Mouse (Mus musculus) heart, postnatal 25 days (tissue): ENCODE measurements around the gene Gdpgp1. TPM values are rescaled to one million over a fixed set of nuclear protein-coding genes. Genes with fewer than 3 reads are reported as not detected.

ENCODE experiments used
- DNase-seq: peaks from one replicate; pipeline ENCODE4 v3.0.0; 2022; ENCODE audit warnings: low spot score
- intact Hi-C: fragments of 180-260 bp; cut with DNase I; formaldehyde crosslinking; loops from one replicate; pipeline ENCODE4 v1.15.1; 2025
- total RNA-seq, 2 experiments: library from RNA; stranded (reverse); gene quantifications; 2 replicates each; pipeline ENCODE4 v1.2.3; 2021

The Gdpgp1 gene
- total RNA-seq, 2 experiments from 2014 or later: 1.4 to 1.8 TPM

DNA sequence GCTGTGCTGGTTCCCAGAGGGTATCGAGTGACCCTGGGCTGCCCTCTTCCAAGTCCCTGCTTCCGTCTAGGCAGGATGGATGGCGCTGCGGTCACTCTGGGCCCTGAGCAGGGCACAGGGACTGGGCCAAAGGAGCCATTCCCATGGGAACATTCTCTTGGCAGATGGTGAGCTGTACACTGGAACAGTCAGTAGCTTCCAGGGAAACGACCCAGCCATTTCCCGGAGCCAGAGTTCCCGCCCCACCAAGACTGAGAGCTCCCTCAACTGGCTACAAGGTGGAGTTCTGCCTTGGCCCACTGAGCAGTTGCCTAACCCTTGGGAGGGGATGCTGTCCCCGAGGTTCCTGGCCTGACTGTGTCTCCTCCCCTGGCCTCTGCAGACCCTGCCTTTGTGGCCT lies 16.1 kb upstream of the Gdpgp1 start:
- intact Hi-C loops: loop anchor here (5.0 to 10.0 kb wide), 2 partner anchors 59 to 192 kb away; partner anchors contain the start of gene Zfp710
- peak; percentile 64 for DNase-seq

DNA sequence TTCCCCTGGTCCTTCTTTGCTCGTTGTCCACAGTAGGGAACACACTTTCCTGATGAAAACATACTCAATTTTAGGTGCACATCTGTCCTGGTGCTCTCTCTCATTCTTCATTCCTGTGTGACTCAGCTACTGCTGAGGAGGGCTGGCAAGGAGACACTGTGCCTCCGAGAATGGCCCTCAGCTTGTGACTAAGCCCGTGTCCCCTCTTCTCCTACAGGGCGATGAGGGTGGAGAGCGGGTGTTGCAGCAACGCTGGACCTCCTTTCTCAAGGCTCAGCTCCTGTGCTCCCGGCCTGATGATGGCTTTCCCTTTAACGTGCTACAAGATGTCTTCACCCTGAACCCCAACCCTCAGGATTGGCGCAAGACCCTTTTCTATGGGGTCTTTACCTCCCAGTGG lies 14.0 kb upstream of the Gdpgp1 start:
- intact Hi-C loops: loop anchor here (5.0 to 10.0 kb wide), 2 partner anchors 61 to 194 kb away; partner anchors contain the start of gene Zfp710
- DNase-seq: no peak

DNA sequence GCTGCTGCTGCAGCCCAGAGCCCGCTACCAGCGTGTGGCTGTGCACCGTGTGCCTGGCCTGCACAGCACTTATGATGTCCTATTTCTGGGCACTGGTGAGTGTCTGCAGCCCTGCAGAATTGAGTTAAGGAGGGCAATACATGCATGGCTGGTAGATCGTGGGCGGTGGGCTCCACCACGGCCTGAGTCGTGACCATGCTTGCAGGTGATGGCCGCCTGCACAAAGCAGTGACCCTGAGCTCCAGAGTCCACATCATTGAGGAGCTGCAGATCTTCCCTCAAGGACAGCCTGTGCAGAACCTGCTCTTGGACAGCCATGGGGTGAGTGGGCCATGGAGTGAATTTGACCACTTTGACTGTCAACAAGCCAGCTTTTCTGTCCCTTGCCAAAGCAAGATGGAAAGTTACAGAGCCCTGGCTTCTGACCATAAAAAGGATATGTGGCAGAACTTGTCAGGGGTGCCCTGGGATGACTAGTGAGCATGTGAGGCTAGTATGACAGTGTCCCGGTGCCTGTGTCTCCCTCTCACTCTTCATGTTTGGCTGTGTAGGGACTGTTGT lies 12.3 kb upstream of the Gdpgp1 start:
- intact Hi-C loops: no loop called here
- DNase-seq: no peak

DNA sequence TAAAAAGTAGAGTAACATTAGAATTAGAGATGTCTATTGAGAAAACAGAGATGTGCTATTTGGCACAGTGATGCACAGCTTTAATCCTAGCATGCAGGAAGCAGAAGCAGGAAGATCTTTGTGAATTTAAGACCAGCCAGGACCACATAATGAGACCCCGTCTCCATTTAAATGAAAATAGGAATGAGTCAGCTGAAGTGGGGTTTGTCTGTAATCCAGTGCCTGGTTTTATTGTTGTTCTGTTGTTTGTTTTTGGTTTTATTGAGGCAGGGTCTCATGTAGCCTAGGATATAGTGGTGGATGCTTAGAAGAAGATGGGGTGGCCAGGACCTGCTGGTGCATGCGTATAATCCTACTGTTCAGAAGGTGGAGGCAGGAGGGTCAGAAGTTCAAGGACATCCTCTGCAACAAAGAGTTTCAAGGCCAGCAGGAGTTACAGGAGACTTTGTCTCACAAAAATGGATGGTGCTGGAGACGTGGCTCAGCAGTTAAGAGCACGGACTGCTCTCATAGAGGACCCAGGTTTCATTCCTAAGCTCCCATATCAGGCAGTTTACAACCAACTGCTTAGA lies 11.4 kb upstream of the Gdpgp1 start:
- DNase-seq: no peak
- intact Hi-C loops: no loop called here

DNA sequence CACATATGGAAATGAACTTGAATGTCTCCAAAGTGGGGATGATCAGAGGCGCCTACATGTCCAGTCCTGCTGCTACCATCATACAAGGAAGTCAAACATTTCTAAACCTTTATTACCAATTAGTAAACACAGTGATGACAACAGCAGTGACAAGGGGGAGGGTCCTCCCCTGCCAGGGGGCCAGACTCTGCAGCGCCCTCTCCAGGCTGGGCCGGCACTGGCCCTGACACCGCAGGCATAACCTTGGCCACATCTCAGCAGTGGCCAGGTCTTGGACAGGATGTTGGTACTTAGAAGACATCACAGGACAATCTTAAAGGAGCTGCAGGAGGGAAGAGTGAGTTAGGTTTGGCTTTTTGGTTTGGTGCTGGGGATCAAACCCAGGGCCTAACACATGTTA lies 5.6 kb upstream of the Gdpgp1 start:
- intact Hi-C loops: no loop called here

DNA sequence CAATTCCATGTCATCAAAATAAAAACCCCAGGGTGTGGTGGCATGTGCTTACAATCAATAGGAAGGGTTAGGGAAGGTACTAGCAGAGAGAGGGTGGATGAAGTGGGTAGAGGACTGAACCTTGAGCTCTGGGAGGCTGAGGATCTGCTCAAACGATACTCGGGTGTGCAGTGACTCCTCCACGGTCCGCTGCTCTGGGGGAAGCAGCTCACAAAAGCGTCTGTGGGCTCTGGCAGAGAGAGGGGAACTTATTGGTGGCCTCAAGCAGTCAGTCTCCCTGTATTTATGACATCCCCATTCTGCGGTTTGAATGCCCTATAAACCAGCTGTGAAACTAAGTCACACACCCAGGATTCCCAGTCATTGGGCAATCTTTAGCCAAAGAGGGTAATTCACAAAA lies 2.5 kb upstream of the Gdpgp1 start:
- no peak for DNase-seq
- intact Hi-C loops: no loop called here

More for the DNA sequence above, 5.6 kb upstream of the Gdpgp1 start:
- DNase-seq: no peak

DNA sequence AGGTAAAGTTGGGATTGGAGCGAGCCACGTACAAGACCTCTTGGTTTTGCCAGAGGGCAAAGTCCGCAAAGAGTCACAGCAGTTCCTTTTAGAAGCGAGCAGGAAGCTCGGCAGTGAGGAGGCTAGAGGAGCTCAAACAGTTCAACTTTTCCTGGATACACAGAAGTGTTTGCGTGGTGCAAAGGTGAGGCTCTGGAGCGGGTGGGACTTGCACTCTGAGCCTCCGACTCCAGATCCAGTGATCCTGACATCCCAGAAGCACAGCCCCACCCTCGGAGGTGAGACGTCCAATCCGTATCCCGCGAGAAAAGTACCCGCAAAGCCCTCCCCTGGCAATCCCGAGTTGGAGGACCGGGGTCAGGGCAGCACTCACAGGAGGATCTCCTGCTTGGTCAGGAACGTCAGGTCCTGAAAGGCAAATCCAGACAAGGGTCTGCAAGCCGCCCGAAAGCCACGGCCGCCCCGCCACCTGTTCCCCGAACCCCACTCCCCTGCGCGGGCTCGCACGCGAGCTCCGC lies 635 bp upstream of the Gdpgp1 start:
- intact Hi-C loops: no loop called here
- no peak for DNase-seq

DNA sequence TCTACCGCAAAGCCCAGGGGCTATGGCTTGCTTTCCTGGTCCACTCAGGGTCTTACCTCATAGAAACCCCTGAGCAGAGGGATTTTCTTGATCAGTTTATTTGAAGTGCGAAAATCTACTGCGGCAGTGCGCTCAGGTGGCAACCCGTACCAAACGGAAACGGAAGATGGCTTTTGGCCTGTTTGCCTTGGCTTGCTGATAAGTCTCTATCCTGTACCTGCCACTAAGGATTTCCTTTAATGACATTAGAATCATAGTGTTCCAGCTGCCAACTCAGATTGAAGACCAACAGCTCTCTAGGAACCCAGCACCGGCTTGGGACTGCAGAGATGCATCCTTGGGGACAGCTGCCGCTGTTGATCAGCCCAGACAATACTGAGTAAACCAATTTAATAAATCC lies 1.1 kb downstream of the Gdpgp1 start:
- no peak for DNase-seq
- intact Hi-C loops: no loop called here

DNA sequence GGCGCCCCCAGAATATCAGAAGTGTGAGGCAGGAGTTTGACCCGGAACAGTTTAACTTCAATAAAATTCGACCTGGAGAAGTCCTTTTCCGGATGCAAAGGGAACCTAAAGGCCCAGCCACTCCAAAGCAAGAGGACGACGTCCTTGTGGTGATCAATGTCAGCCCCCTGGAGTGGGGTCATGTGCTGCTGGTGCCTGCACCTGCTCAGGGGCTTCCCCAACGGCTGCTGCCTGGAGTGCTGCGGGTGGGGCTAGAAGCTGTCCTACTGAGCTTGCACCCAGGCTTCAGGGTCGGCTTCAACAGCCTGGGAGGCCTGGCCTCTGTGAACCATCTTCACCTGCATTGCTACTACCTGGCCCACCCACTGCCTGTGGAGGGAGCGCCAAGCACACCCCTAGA lies 5.9 kb downstream of the Gdpgp1 start:
- intact Hi-C loops: no loop called here
- no peak for DNase-seq

DNA sequence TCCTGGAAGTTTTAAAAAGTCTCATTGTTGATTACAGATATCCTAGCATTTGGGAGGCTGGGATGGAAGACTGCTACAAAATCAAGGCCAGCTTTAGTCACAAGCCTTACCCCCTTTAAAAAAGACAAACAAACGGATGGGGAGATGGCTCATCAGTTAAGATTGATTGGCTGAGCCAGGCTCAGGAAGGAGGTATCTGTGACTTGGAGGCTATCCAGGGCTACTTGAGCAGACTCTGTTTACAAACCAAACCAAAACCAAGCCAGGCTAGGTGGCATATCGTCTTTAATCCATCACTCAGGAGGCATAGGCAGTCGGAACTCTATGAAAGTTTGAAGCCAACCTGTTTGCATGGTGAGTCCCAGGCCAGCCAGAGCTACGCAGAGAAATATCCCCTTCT lies 9.0 kb downstream of the Gdpgp1 start:
- no peak for DNase-seq
- intact Hi-C loops: no loop called here

DNA sequence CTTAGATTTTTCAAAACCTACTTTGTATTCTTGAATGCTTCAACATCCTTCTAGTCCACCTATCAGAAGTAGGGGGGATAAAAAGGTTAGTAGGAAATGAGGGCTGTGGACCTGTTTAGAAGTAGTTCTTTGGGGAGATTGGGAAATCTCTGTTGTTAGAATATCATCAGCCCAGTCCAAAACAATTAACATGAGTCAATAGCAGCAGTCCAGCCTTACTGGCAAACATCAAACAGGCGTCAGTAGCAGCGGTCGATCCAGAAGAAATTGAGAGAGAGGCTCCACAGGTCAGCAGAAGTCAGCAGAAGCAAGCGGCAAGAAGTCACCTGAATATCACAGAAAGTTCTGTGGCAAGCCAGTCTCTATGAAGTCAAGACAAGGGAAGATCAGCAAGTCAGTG lies 12.2 kb downstream of the Gdpgp1 start:
- intact Hi-C loops: no loop called here
- DNase-seq: no peak

DNA sequence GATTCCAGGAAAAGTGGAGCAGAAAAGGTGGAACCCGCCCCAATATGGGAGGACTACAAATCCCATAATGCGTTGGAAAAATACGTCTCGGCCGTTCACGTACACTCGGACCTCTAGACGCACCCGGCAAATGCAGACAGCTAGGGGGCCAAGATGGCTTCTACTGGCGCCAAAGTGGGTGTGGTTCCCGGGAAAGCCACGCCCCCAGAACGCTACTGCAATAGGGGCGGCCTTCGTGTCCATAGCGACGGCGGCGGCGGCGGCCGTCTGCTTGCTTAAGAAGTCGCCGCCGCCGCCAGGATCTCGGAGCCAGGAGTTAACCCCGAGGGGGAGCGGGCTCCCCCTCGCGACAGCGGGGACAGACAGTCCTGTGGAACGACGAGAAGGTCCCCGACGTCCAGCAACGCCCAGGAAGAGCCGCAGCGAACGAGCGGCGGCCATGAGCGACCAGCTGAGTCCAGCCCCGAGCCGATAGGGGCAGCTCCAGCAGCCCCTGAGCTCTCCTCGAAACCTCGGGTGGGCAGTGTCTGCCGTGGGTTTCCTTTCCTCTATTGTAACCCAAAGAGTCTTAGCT lies 13.6 kb downstream of the Gdpgp1 start, which contains the start of gene Ttll13:
TSS of gene Ttll13 (plus strand) at position 229 of the 574 bp plus-strand sequence.
- intact Hi-C loops: no loop called here
- DNase-seq: peak; percentile 94

DNA sequence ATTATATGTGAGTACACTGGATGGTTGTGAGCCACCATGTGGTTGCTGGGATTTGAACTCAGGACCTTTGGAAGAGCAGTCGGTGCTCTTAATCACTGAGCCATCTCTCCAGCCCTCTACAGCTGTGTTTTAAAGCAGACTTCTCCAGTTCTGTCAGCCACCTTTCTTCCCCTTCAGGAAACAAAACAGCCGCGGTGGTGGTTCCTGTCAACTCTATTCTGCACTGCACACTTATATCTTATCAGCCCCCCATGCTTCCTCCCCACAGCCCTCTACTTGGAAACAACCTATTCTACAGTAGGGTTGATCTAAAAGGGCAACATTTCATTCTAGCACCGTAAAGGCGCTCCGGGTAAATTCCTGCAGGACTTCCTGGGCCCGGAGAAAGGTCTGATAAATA lies 14.2 kb downstream of the Gdpgp1 start:
- DNase-seq: no peak
- intact Hi-C loops: no loop called here

DNA sequence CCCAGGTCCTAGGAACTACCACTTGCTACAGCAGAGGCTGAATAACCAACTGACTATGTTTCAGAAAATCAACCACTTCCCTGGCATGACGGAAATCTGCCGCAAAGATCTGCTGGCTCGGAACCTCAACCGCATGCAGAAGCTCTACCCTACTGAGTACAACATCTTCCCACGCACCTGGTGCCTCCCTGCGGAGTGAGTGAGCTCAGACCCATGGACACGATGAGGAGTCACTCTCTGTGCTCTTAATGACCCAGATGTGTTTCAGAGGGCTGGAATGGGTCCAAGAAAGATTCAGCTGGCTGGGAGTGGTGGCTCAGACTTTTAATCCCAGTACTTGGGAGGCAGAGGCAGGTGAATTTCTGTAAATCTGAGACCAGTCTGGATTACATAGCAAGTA lies 19.8 kb downstream of the Gdpgp1 start:
- intact Hi-C loops: no loop called here
- DNase-seq: no peak

DNA sequence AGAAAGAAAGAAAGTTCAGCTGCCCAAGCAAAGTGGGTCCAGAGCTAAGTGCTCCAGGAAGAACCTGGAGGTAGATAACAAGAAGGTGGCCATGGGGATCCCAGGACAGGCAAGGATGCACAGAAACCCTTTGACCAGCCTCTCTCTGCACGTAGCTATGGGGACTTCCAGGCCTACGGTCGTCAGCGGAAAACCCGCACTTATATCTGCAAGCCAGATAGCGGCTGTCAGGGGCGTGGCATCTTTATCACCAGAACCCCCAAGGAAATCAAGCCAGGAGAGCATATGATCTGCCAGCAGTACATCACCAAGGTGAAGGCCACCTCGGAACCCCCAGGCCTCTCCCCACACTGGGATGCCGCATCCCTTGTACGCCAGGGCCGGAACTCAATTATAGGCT lies 20.2 kb downstream of the Gdpgp1 start:
- no peak for DNase-seq
- intact Hi-C loops: no loop called here

DNA sequence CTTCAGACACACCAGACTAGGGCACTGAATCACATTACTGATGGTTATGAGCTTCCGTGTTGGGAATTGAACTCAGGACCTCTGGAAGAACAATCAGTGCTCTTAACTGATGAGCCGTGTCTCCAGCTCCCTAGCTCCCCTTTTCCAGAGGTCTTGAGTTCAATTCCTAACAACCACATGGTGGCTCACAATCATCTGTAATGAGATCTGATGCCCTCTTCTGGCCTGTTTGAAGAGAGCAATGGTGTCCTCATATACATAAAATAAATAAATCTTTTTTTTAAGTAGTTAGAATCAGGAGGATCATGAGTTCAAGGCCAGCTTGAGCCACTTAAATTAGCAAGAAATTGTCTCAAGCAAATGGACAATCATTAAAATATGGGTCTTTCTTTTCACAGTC lies 23.3 kb downstream of the Gdpgp1 start:
- DNase-seq: no peak
- intact Hi-C loops: no loop called here

DNA sequence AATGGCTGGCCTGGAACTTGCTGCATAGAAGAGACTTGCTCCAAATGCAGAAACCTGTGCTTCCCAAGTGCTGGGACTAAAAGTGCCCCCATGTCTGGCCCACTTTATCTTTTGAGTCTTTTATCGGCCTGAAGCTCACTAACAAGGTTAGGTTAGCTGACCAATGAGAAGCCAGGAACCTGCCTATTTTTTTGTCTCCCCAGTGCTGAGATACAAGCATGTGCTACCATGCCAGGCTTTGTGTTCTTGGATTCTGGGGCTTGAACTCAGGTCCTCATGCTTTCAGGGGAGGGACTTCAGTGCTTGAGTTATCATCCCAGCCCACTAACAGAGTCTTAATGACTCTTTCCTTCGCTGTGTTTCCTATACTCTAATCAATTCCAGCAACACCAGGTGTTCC lies 25.0 kb downstream of the Gdpgp1 start:
- no peak for DNase-seq
- intact Hi-C loops: no loop called here

DNA sequence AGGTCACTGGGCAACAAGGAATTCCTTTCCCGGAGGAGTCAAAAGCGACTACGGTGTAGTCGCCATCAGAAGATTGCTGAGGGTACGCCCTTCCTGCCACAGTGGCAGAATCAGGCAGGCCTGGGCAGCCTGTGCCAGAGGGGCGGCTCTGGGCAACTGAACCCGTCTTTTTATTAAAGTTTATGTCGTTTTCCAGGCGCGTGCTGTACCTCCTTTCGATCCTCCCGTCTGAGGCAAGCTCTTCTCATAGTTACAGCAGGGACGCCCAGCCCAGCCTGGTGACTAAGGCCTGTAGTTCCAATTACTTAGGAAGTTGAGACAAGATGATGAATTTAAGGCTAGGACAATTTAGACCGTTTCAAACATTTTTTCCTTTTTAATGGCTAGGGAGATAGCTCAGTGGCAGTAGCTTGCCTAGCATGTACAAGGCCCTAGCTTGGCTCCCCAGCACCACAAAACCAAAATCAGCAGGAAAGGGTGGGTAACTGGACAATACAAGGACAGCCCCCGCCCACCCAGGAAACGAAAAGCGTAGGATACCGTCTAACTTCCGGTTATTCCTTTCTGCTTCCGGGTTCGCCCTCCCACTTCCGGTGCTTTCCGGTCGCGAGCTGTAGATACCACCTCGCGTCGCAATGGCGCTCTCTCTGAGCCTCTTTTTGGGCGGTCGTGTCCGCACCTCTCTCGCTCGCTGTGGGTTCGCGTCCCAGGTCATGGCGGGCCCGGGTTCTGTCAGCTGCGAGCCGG lies 28.1 kb downstream of the Gdpgp1 start, which contains the start of gene Ngrn:
TSS of gene Ngrn (plus strand) at position 591 of the 747 bp plus-strand sequence.
- peak; percentile 76 for DNase-seq
- intact Hi-C loops: no loop called here

DNA sequence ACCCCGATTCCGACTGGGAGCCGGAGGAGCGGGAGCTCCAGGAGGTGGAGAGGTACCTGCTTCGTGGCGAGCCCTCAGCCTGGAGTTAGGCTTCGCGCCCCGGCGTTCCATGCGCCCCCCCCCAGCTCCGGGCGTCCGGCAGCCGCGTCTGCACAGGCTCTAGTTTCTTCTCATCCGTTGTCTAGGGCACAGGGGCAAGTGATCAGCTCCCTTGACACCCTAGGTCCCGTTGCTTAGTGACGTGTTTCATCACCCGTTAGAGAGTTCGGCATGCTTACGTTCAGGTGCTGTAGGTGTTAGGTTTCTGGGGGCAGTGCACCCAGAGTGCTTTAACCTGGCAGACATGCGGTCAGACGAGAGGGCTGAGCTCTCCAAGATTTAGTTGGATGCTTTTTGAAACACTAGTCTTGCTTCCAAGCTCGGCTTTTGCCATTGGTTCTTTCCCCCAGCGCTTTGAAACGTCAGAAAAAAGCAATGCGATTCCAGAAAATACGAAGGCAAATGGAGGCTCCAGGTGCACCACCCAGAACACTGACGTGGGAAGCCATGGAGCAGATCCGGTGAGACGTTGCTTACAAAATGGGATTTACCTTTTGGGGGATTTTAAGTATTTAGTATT lies 28.8 kb downstream of the Gdpgp1 start:
- no peak for DNase-seq
- intact Hi-C loops: no loop called here

DNA sequence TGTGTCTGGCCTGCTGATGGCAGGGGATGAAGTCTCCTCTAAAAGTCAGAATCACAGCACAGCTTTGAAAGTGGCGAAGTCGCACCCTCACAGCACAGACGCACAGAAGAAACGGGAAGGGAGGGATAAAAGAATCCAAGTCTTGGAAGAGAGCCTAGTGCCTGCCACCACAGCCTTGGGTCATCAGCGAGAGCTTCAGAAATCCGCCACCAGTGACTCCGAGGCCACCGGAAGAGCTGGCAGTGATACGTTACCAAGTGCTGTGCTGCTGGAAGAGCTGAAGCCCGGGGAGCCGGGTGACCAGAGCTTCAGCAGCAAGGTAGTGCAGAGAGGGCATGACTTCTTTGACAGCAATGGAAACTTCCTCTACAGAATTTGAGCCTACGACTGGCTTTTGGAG lies 31.9 kb downstream of the Gdpgp1 start:
- no peak for DNase-seq
- intact Hi-C loops: no loop called here
